Mouse (Mus musculus) intestine, postnatal 0 days (tissue): ENCODE results near the gene Syt17. TPM values are rescaled to one million over a fixed set of nuclear protein-coding genes. Genes with fewer than 3 reads are reported as not detected.

Experiments used
- ATAC-seq: fragments of 200-750 bp; cut with Nextera tagmentation; 2 replicates; pipeline ENCODE4 v1.8.0; 2017; ENCODE audit warnings: mild to moderate bottlenecking, moderate TSS enrichment, moderate library complexity
- H3K27ac ChIP-seq: fragments of 300-500 bp; sonication (generic); 2 replicates; pipeline ENCODE4 v1.5.1; 2014; ENCODE audit warnings: mild to moderate bottlenecking, low read depth, low read length, moderate library complexity
- H3K27me3 ChIP-seq: fragments of 300-500 bp; sonication (generic); replicated peaks from 2 replicates; pipeline ENCODE4 v1.6.1; 2014; ENCODE audit warnings: low read length, mixed read lengths; ENCODE audit not compliant: control insufficient read depth, insufficient read depth
- H3K36me3 ChIP-seq: fragments of 300-500 bp; sonication (generic); 2 replicates; pipeline ENCODE4 v1.6.1; 2014; ENCODE audit warnings: mild to moderate bottlenecking, moderate library complexity; ENCODE audit not compliant: control insufficient read depth, insufficient read depth
- H3K4me1 ChIP-seq: fragments of 300-500 bp; sonication (generic); replicated peaks from 2 replicates; pipeline ENCODE4 v1.6.1; 2014; ENCODE audit warnings: antibody characterized with exemption, low read length, mixed read lengths; ENCODE audit not compliant: control insufficient read depth, insufficient read depth
- H3K4me2 ChIP-seq: fragments of 300-500 bp; sonication (generic); replicated peaks from 2 replicates; pipeline ENCODE4 v1.6.1; 2014; ENCODE audit warnings: low read depth, mild to moderate bottlenecking, moderate library complexity
- H3K4me3 ChIP-seq: fragments of 300-500 bp; sonication (generic); 2 replicates; pipeline ENCODE4 v1.5.1; 2014; ENCODE audit warnings: low read depth, low read length
- H3K9ac ChIP-seq: fragments of 300-500 bp; sonication (generic); 2 replicates; pipeline ENCODE4 v1.6.1; 2014; ENCODE audit warnings: mild to moderate bottlenecking, low read depth, low read length
- H3K9me3 ChIP-seq: fragments of 300-500 bp; sonication (generic); 2 replicates; pipeline ENCODE4 v1.6.1; 2016; ENCODE audit warnings: mixed run types; ENCODE audit not compliant: control insufficient read depth
- CTCF ChIP-seq: sonication (generic); IDR thresholded peaks from 2 replicates; pipeline ENCODE4 v1.5.1; 2016; ENCODE audit warnings: low read depth, mild to moderate bottlenecking, control low read depth, antibody characterized with exemption, moderate library complexity
- WGBS: fragments of 180-500 bp; shearing (Covaris S2); extraction: QIAGEN DNeasy Blood & Tissue Kit; methylation state at CpG from one replicate; pipeline ENCODE4 v1.1.7; 2014; 5-methylcytosine and 5-hydroxymethylcytosine counted together
- polyA plus RNA-seq: library from polyadenylated mRNA; unstranded; fragments of >200 nt; fragmentation: Nextera tagmentation; extraction: Ambion mirVana; gene quantifications from 2 replicates; pipeline ENCODE4 v1.2.1, GENCODE M21; 2015

Syt17 gene
- polyA plus RNA-seq, 1 experiment from 2014 or later: 3.0 TPM

DNA sequence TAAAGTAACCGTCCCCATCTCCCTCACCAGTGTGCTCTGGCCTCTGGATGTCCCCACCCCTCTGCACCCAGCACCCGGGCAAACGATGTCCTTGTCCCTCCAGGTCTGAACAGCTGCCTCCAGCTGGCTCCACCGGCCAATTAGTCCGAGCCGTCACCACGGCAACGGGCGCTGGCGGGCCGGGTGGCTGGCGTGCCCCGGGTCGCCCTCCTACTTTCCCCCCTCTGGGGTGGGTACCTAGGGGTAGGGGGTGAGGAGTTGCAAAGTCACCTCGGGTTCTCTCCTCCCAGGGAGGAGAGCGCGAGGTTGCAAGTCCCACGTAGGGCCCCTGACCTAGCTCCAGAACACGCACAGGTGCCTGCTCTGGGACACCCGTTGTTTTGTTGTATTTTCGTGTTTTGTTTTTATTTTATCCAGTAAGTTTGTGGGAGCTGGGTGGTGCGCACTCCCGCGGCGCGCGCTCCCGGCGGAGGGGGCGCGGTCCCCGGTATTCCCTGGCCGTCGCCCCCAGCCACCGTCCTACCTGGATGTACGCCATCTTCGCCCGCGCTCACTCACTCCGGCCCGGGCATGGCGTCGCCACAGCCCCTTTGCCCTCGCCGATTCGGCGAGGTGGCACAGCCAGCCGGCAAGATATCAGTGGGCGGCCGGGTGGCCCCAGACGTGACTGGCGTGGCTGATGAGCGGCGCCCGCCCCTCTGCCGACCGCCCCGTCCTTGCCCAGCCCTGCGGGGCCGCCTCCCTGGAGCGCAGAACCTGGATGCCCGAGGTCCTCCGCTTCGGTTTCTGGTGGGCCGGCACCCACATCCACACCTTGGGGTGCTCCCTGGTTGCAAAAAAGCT, 510 bp downstream of the Syt17 start:
- Histone ChIP-seq H3K9me3 (no peaks in the 10 kb centered on the region), H3K9ac (peak overlapping the region; percentile 48), H3K27ac (no peak overlapping the region), H3K36me3 (no peaks in the 10 kb centered on the region), H3K4me2 (peak overlapping the region; percentile 98), H3K27me3 (peaks cover 15% of the 10 kb centered on the region; the same call in 1 of the 2 replicates), H3K4me1 (no peaks in the 10 kb centered on the region; the same call in 1 of the 2 replicates), H3K4me3 (peak overlapping the region; percentile 62)
- TF ChIP-seq CTCF: no peak
- 0 out of 2 replicates have a peak, but pooled peaks have one; percentile 11 for ATAC-seq
- under 1% methylated on average over 63 of the region's 65 CpGs for WGBS

DNA sequence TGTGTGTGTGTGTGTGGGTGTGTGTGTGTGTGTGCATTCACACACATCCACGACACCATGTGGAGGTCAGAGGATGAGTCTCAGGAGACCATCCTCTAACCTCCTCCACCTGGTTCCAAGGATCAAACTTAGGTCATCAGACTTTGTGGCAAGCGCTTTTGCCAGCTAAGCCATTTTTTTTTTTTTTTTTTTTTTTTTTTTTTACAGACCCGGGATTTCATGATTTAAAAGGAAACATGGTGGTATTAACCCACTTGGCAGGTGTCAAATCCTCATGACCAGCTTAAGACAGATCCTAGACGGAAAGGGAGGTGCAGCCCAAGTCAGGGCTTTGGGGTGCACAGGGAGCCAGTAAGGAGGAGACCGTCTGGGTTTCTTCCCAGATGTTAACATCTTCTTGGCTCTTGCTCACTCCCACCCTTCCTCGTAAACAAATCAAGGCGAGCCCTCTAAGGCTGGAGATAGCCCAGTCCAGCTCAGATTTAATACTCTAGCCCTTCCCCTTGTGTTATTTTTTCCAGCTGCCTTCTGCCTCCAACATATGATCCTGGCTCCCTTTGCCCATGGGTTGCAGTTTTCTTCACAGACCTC, 4.0 kb downstream of the Syt17 start:
- Histone ChIP-seq H3K36me3 (no peaks in the 10 kb centered on the region), H3K9me3 (no peaks in the 10 kb centered on the region)
- WGBS: 57% methylated on average over 7 of the region's 7 CpGs

DNA sequence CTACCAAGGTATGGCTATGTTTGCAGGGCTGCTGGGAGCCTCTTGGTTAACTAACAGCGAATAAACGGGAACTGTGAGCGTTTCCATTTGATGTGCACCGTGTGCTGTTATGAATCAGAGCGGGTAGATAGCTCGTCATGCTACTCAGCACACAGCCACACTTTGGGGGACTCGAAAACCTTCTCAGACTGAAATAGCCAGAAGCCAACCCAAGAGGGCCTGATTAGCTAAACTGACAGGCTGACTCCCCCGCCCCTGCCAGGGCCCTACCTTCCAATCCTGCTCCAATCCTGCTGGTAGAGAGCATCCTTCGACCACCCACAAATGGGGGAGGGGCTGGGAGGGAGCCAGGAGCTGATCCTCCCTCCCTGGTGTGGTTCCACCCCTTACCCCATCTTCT, 4.7 kb downstream of the Syt17 start:
- Histone ChIP-seq H3K27ac (no peak overlapping the region), H3K9me3 (no peaks in the 10 kb centered on the region), H3K9ac (no peak overlapping the region), H3K4me3 (no peak overlapping the region), H3K4me2 (0 out of 2 replicates have a peak overlapping the region, but pooled peaks have one; percentile 9), H3K4me1 (no peaks in the 10 kb centered on the region; the same call in 1 of the 2 replicates), H3K36me3 (no peaks in the 10 kb centered on the region), H3K27me3 (peaks cover 15% of the 10 kb centered on the region; the same call in 1 of the 2 replicates)
- no peak for TF ChIP-seq CTCF
- WGBS: 18% methylated on average over 9 of the region's 9 CpGs
- no peak for ATAC-seq

More for the DNA sequence above, 4.0 kb downstream of the Syt17 start:
- TF ChIP-seq CTCF: no peak
- no peak for ATAC-seq
- H3K27me3 ChIP-seq: peaks cover 15% of the 10 kb centered on the region; the same call in 1 of the 2 replicates
- no peak overlapping the region for H3K4me3 ChIP-seq
- H3K9ac ChIP-seq: no peak overlapping the region
- no peak overlapping the region for H3K27ac ChIP-seq
- no peak overlapping the region for H3K4me2 ChIP-seq
- H3K4me1 ChIP-seq: no peaks in the 10 kb centered on the region; the same call in 1 of the 2 replicates

DNA sequence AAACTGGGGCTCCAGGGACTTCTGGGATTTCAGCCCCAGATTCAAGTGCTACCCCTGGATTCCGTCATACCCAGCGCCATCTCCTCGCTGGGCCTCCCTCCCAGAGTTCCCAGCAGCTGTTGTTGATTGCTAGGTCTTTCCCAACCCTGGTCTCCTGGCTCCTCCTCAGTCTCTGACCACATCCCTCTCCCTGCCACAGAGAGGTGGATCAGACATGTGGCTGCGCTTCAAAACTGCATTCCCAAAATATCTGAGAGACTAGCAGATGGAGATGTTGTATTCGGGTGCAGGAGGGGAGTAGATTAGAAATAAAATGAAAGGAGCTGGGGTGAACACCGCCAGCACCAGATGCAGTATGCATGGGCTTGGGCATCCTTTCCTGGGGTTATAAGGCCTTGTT, 6.5 kb downstream of the Syt17 start:
- Histone ChIP-seq H3K36me3 (no peaks in the 10 kb centered on the region), H3K27me3 (0 out of 2 replicates have a peak, but pooled peaks cover 3% of the 10 kb centered on the region), H3K9me3 (no peaks in the 10 kb centered on the region), H3K4me2 (no peak overlapping the region), H3K4me3 (no peak overlapping the region), H3K4me1 (no peaks in the 10 kb centered on the region), H3K27ac (no peak overlapping the region), H3K9ac (no peak overlapping the region)
- no peak for ATAC-seq
- 78% methylated on average over 6 of the region's 6 CpGs for WGBS
- no peak for TF ChIP-seq CTCF

DNA sequence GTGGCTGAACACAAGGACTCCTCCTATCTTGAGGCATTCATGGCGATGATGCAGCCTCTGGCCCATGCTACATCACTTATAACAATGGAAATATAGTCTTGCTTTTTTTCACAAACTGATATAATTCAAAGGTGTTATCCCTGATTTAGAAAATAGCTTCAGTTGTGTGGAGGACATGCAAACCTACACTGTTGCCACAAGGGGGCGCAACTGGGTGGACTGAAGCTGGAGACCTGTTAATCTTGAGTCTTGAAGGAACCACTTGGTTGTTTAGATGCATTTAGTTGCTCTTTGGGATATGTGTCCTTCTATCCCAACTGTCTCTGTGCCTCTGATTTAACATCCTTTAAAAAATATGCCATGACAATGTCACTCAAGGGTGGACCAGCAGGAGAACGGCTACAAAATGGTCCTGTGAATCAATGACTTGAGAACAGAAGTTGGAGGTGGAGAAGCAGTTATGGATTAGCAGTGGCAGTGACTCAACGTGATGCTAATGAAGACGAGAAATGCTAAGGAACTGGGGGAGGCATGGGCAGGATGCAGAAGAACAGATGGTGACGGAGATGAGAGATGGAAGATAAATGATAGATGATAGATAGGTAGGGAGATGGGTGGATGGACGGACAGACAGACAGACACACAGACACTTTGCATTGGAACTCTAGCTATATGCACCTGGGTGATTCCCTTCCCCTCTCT, 10.8 kb downstream of the Syt17 start:
- WGBS: 63% methylated on average over 7 of the region's 7 CpGs
- Histone ChIP-seq H3K9ac (no peak overlapping the region), H3K4me2 (no peak overlapping the region), H3K4me1 (no peaks in the 10 kb centered on the region), H3K27ac (no peak overlapping the region), H3K9me3 (no peaks in the 10 kb centered on the region), H3K27me3 (no peaks in the 10 kb centered on the region), H3K4me3 (no peak overlapping the region), H3K36me3 (no peaks in the 10 kb centered on the region)
- peak; percentile 87 for TF ChIP-seq CTCF
- no peak for ATAC-seq

DNA sequence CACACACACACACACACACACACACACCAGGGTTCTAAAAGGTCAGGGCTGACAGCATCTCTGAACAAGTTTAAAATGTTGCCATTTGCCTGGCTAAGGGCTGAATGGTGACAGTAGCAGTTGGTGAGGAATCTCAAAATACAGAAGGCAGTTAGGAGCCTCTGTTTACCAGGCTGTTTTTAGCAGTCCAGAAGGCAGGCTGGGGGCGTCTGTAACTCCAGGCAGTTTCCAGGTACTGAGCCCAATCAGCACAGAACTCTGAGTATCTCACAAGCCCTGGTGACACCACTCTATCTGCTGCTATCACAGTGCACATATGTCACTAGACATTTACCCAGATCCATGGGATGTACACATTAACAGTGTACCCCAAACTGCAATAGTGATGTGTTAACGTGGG, 19.1 kb downstream of the Syt17 start:
- no peak overlapping the region for H3K27ac ChIP-seq
- H3K27me3 ChIP-seq: no peaks in the 10 kb centered on the region
- TF ChIP-seq CTCF: no peak
- no peak for ATAC-seq
- no peaks in the 10 kb centered on the region for H3K9me3 ChIP-seq
- H3K9ac ChIP-seq: no peak overlapping the region
- H3K4me1 ChIP-seq: no peaks in the 10 kb centered on the region
- H3K4me3 ChIP-seq: no peak overlapping the region
- H3K4me2 ChIP-seq: no peak overlapping the region
- H3K36me3 ChIP-seq: no peaks in the 10 kb centered on the region
- 83% methylated on average over 2 of the region's 2 CpGs for WGBS
